Mouse (Mus musculus) C2C12 (cell line): ENCODE data around the gene Ica1l.

ENCODE experiments used
- CEBPB ChIP-seq: IDR thresholded peaks from one replicate; pipeline ENCODE4 v1.6.1; 2011; ENCODE audit warnings: low read depth, mild to moderate bottlenecking, control low read depth, moderate library complexity
- CTCF ChIP-seq: IDR thresholded peaks from one replicate; pipeline ENCODE4 v1.5.1; 2011; ENCODE audit not compliant: control insufficient read depth, insufficient read depth, insufficient read length
- USF1 ChIP-seq: IDR thresholded peaks from one replicate; pipeline ENCODE4 v1.6.1; 2011; ENCODE audit warnings: low read depth, mild to moderate bottlenecking, control low read depth, moderate library complexity

DNA sequence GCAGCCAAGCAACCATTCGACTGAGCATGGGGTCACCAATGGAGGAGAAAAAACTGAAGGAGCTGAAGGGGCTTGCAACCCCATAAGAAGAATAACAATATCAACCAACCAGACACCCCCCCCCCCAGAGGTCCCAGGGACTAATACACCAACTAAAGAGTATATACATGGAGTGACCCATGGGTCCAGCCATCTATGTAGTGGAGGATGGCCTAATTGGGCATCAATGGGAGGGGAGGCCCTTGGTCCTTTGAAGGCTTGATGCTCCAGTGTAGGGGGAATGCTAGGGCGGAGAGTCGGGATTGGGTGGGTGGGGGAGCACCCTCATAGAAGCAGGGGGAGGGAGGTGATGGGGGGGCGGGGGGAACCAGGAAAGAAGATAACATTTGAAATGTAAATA lies 95.5 kb downstream of the Ica1l start:
- TF ChIP-seq CTCF (no peak), USF1 (no peak), CEBPB (no peak)
